Mouse (Mus musculus) liver, embryonic 11.5 days (tissue): ENCODE data around the gene Abhd2. TPM values are rescaled to one million over a fixed set of nuclear protein-coding genes. Genes with fewer than 3 reads are reported as not detected.

Source experiments
- ATAC-seq: fragments of 200-750 bp; cut with Nextera tagmentation; replicated peaks from 2 replicates; pipeline ENCODE4 v1.8.0; 2017; ENCODE audit warnings: moderate number of reproducible peaks, mild to moderate bottlenecking, moderate TSS enrichment, moderate library complexity; ENCODE audit not compliant: low FRiP score
- DNase-seq: peaks from one replicate; pipeline ENCODE4 v3.0.0-alpha.2; 2017; ENCODE audit warnings: low spot score
- H3K27ac ChIP-seq: fragments of 300-500 bp; sonication (generic); 2 replicates; pipeline ENCODE4 v1.5.1; 2014; ENCODE audit warnings: mild to moderate bottlenecking, low read depth, low read length, control low read depth
- H3K27me3 ChIP-seq: fragments of 300-500 bp; sonication (generic); replicated peaks from 2 replicates; pipeline ENCODE4 v1.6.1; 2014; ENCODE audit warnings: low read length, mixed read lengths; ENCODE audit not compliant: control insufficient read depth, insufficient read depth
- H3K36me3 ChIP-seq: fragments of 300-500 bp; sonication (generic); 2 replicates; pipeline ENCODE4 v1.6.1; 2014; ENCODE audit warnings: mild to moderate bottlenecking, low read length, moderate library complexity, mixed read lengths; ENCODE audit not compliant: control insufficient read depth, insufficient read depth
- H3K4me1 ChIP-seq: fragments of 300-500 bp; sonication (generic); replicated peaks from 2 replicates; pipeline ENCODE4 v1.6.1; 2014; ENCODE audit warnings: low read length, mixed read lengths; ENCODE audit not compliant: control insufficient read depth, insufficient read depth
- H3K4me2 ChIP-seq: fragments of 300-500 bp; sonication (generic); 2 replicates; pipeline ENCODE4 v1.6.1; 2014; ENCODE audit warnings: mild to moderate bottlenecking, control low read depth, moderate library complexity
- H3K4me3 ChIP-seq: fragments of 300-500 bp; sonication (generic); 2 replicates; pipeline ENCODE4 v1.5.1; 2014; ENCODE audit warnings: low read depth, low read length, control low read depth
- H3K9ac ChIP-seq: fragments of 300-500 bp; sonication (generic); 2 replicates; pipeline ENCODE4 v1.6.1; 2014; ENCODE audit warnings: low read depth, low read length, control low read depth
- H3K9me3 ChIP-seq: fragments of 300-500 bp; sonication (generic); 2 replicates; pipeline ENCODE4 v1.6.1; 2016; ENCODE audit warnings: low read length, inconsistent platforms, mixed read lengths; ENCODE audit not compliant: control insufficient read depth
- WGBS: fragments of 180-500 bp; shearing (Covaris S2); extraction: QIAGEN DNeasy Blood & Tissue Kit; methylation state at CpG from one replicate; pipeline ENCODE4 v1.1.7; 2014; 5-methylcytosine and 5-hydroxymethylcytosine counted together
- polyA plus RNA-seq: library from polyadenylated mRNA; unstranded; fragments of >200 nt; fragmentation: Nextera tagmentation; extraction: Ambion mirVana; gene quantifications from 2 replicates; pipeline ENCODE4 v1.2.1, GENCODE M21; 2014

The Abhd2 gene
- polyA plus RNA-seq, 1 experiment from 2014 or later: 11.5 TPM

DNA sequence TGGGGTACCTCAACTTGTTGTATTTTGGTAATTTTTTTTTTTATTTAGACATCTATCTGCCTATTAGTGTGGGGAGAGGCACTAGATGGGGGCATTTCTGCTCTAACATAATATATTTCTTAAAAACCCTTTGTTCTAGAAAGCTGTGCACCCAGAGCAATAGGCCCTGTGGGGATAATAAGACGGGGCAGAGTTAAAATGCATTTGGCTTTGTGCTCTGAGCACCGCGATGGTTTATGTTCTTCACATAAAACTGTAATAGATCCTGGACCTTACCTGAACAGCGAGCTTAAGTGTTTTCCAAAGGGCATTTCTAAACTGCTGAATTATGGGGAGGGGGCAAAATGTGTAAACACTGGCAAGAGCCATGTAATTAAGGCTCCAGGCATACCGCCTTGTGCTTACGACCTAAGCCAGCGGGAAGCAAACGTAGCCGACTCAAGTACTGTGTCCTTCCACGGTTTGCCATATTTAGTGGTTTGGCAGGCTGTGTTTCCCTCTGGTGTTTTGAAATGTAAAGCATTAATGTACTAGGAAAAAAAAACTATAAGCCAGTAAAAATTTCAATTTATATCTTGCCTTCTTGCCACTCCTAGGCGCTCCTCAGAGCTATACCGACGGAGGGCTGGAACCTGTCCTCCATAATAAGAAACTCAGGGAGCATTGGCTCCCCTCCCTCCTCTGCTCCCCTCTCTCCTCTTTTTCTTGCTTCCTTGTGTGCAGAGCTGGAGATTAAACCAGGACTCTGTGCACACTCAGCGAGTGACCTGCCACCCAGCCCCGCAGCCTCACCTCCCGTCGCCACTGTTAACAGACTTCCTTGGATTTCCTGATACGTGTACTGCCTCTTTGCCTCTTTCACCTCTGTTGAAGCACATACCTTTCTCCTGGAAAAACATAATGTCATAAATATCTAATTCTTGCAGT lies 141.7 kb downstream of the Abhd2 start:
- Histone ChIP-seq H3K4me1 (no peaks in the 10 kb centered on the region), H3K27me3 (no peaks in the 10 kb centered on the region), H3K36me3 (no peaks in the 10 kb centered on the region; the same call in 1 of the 2 replicates), H3K9ac (no peak overlapping the region), H3K9me3 (no peaks in the 10 kb centered on the region), H3K4me2 (no peak overlapping the region), H3K4me3 (no peak overlapping the region), H3K27ac (no peak overlapping the region)
- ATAC-seq (no peak), DNase-seq (no peak)
- 90% methylated on average over 18 of the region's 18 CpGs for WGBS

Other genes with a start within 250 kb of the Abhd2 start
- 0.08 TPM in 1 of 2 replicates, not detected in the other for gene Acan, start 219.7 kb upstream of the Abhd2 start, polyA plus RNA-seq
- 0.73 and 0.95 TPM in 2 replicates for gene Hapln3, start 142.2 kb upstream of the Abhd2 start, polyA plus RNA-seq
- gene Mfge8, start 124.1 kb upstream of the Abhd2 start, polyA plus RNA-seq: 84.9 and 92.0 TPM in 2 replicates
- gene Rlbp1, start 113.8 kb downstream of the Abhd2 start, polyA plus RNA-seq: 0.45 TPM in 1 of 2 replicates, not detected in the other
- gene Fanci, start 118.7 kb downstream of the Abhd2 start, polyA plus RNA-seq: 17.2 and 20.9 TPM in 2 replicates
- 39.8 and 41.1 TPM in 2 replicates for gene Polg, start 193.2 kb downstream of the Abhd2 start, polyA plus RNA-seq